Mouse (Mus musculus) adrenal gland, adult 18-20 months (tissue): ENCODE data around the gene Zfp273. TPM values are rescaled to one million over a fixed set of nuclear protein-coding genes. Genes with fewer than 3 reads are reported as not detected.
"Not testable (repeated sequence)": the region's sequence is repeated elsewhere in the genome, so short reads cannot be mapped to it uniquely, and the experiment has no call there.

Experiments
- DNase-seq, 2 experiments: peaks; one replicate each; pipeline ENCODE4 v3.0.0; 2021 to 2022; ENCODE audit warnings: low spot score in 2 of 2
- long read RNA-seq, 2 experiments: library from polyadenylated mRNA; stranded (forward); transcript quantifications; one replicate each; pipeline ENCODE4 v2.0.0; 2021
- total RNA-seq, 2 experiments: library from RNA; stranded (reverse); gene quantifications; 1 replicate in 1 of 2; 2 replicates in 1 of 2; pipeline ENCODE4 v1.2.3; 2021

The Zfp273 gene
- 1 to 10 TPM; 3.5 to 4.2 TPM for total RNA-seq
- long read RNA-seq, experiment 1, result 0 reads
- long read RNA-seq, experiment 2, partial matches to known transcripts, result 1 of 3 reads
- long read RNA-seq, experiment 2, other reads (novel, unspliced or antisense), result 0 of 3 reads

DNA sequence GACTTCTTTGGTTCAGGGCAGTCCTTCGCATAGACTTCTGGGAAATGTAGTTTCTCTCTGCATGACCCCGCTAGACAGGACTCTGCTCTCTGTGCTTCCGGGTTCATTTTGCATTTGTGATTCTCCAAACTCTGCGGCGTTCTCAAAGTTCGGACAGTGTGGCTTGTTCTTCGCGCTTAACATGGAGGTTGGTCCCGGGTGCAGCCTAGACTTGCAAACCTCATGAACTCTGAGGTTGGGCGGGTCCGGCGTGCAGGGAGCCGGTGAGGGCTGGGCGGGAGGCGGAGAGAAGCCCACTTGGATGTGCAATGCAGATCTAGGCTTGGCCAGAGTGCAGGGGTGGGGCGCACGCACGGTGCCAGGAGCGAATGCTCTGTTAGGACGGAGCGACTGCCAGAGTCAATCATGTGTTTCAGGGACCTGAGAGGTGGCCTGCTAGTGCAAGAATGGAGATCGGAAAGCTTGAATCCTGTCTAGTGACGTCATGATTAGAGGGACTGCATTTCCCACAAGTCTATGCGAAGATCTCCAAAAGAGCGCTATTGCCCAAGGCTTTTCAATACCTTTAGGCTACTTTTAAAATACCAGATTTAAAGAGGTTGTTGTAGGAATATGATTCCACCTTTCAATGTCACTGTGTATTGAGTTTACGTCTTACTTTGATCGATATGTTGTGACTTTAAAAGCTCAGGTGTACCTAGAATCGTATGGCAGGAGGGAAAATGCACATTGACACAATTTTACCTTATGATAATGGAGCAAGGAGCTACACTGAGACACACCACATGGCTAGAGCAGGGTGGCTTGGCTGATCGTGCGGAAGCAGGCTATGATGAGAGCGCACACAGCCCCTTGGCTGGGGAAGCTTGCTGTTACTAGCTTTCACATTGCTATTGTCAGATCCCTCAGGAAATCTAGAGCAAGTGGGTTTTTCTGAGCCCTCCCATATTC is at the start of gene Zfp273:
Gene Zfp273 (plus strand): TSS at position 31 of the 951 bp plus-strand sequence.
- peak; percentile 68 to 75 for DNase-seq

GRCm38 (mm10) chr13:67779265-67780221 is 34.0 kb upstream of the Zfp273 start, which contains the start of gene Zfp493:
Gene Zfp493 (plus strand): TSS chr13:67779693.
- DNase-seq, result peak; percentile 30 to 49

DNA sequence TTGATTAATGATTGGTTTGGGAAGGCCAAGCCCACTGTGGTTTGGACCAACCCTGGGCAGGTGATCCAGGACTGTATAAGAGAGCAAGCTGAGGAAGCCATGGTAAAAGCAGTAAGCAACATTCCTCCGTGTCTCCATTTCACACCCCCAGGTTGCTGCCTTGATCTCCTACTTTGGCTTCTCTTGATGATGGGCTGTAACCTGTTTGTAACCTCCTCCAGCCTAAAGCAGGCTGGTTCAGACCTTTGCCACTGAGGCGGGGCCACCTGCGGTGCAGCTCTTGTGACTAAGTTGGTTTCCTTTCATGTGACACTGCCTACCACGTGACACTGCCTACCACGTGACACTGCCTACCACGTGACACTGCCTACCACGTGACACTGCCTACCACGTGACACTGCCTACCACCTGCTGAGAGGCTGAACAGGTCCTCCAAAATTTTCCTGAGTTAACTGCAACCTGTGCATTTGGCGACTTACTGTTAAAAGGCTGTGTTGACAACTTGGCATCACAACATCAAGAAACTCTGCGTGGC is 21.6 kb upstream of the Zfp273 start:
- no peak for DNase-seq

- no peak for DNase-seq
Measured at GRCm38 (mm10) chr13:67798618-67799017, 14.9 kb upstream of the Zfp273 start.

DNA sequence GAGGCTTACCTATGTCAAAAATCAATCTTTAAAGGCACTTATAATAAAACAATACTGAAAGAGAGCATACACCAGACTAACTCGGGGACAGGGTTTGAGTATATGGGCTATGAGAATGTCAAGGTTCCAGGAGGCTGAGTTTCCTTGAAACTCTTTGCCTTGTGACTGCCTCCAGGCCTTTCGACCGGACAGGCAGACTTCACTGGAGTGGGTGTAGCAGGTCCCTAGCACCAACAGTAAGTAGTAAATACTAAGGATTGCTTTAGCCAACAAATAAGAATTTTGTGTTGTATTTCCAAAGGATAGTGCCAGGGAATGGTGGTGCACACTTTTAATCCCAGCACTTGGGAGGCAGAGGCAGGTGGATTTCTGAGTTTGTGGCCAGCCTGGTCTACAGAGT is 14.4 kb upstream of the Zfp273 start:
- not testable (repeated sequence) for DNase-seq

- DNase-seq, result no peak
Measured at GRCm38 (mm10) chr13:67811651-67812210, 1.8 kb upstream of the Zfp273 start.

DNA sequence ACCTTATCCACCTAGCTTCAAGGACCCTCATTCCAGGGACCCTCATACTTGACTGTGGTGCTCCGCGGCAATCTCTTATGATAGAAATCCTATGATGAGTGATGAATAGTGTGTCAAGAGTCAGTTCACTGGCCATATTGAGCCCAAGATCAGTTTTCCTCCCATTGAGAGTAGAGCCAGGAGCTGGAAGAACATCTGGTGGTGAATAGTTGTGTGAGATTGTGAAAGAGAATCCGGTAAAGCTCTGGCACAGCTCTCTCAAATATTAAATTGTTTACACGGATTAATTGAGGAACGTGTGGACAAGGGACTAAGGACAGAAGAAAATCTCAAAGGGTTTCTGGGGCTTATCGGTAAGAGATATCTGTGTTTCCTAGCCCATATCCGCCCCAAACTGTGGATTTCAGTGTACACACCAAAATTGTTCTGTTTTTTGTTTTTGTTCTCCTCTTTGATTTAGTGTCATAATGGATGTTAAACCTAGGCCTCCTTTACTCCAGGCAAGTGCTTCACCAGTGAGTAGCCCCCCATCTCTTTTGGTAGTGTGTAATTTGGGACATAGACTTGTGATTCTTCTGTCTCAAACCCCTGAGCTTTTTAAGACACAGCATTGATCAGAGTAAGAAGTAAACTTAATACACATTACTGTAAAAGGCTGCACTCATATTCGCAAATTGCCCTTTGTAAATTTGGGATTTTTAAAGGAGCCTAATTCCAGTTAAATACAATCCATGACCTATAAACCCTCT is 405 bp upstream of the Zfp273 start:
- no peak for DNase-seq

DNA sequence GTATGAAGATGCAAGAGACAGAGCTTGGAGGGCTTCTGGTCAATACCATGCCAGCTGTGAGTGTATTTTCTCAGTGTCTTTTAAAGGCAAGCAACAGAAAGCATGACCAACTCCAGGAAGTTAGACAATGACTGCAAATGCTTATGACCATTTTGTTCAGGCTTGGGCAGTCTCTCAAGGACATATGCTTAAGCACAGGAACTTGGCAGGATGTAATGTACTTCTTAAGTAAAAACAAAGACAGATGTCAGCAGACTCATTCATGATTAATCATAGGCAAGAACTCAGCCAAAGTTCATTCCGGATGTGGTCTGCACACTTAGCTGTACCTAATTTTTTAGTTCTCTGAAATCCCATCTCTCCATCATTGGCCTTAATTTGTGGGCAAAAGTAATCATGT is 5.1 kb downstream of the Zfp273 start:
- no peak for DNase-seq

DNA sequence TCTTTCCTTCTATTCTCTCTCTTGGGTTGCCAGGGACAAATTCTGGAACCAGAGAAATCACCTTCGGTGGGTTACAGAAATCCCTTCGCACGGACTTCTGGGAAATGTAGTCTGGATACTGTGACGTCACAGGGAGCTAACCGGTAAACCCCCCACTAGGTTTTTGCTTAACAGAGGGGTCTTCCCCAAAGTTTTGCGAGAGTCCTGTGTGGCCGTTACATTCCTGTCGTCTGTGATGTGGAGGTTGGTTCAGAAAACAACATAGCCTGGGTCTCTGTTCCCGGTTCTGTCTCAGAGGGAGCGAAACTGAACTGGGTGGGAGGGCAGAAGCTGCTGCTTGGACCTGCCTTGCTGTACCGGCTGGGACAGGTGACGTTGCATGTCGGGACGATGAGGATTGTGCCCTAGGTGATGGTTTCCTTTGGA is 17.4 kb downstream of the Zfp273 start, which contains the start of gene Gm10037:
Gene Gm10037 (plus strand): TSS at position 196 of the 426 bp plus-strand sequence.
- DNase-seq, result peak; percentile 31 to 40

DNA sequence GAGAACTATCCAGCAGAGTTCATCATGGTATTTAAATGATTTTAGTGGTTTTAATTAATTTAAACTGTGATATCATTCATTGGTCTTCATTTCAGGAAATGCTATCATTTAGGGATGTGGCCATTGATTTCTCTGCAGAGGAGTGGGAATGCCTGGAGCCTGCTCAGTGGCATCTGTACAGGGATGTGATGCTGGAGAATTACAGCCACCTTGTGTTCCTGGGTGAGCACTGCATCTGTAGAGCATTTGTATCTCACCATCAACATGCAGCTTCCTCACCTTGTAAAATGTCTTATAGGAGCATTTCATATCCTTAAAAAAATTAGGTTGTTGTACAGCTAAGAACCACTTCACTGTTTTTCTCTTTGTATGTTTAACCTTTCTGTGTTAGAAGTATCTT is 19.6 kb downstream of the Zfp273 start:
- not testable (repeated sequence) for DNase-seq

DNA sequence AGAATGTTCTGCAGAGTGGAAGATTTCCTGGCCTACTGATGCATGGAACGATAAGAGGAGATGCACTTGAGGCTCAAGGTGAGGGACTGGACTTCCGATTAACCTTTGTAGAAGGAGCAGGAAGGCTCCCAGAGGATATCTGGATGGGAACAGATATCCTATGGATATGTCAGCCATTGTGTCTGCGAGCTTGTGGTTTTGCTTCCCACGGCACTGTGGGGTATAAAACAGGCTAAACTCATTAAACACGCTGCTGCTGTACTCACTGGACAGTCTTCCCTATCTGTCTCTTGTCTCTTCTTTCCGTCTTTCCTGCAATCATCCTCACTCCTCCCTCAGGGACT is 30.2 kb downstream of the Zfp273 start:
- no peak for DNase-seq

DNA sequence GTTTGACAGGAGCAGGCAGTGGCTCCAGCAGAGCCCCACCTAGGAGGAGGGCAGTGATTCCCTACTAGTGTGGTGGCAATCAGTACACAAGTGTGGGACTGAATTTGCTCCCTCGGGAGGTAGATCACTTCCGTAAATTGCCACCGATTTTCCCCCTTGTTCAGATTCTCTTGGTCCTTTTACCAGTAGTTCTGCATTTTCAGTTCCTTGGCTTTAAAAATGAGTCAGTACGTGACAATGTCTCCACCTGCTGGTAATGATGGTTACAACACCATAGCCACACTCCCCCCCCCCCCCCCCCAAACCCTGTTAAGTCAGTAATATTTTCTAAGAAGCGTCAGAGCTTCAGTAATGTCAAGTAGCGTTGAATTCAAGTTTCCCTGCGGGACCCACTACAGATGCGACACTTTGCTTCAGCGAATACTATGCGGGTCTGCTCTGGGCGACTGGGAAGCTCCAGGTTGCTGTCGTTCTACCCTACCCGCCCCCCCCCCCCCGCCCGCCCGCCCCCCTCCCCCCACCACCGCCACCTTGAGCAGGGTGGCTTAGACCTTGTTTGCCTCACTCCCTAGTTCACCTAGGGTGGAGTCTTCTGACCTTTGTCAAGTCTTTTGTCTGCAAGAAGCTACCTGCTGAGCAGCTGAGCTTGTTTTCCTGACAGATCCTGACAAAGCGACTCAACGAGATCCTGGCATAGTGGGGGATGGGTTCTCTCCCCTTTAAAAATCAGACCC is 30.7 kb downstream of the Zfp273 start:
- peak; percentile 41 to 44 for DNase-seq

- no peak for DNase-seq
Measured at GRCm38 (mm10) chr13:67844853-67845194, 31.3 kb downstream of the Zfp273 start.

DNA sequence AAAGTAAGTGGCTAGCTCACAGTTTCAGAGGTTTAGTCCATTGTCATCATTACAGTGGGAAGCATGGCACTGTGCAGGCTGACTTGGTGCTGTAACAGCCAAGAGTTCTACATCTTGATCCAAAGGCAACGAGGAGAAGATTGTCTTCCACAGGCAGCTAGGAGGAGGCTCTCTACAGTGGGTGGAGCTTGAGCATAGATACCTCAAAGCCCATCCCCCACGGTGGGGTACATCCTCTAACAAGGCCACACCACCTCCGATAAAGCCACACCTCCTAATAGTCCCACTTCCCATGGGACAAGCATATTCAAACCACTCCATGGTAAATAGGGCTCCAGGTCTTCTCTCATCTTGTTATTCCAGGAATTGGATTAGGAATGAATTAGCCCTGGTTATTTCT is 36.8 kb downstream of the Zfp273 start:
- DNase-seq, result no peak

DNA sequence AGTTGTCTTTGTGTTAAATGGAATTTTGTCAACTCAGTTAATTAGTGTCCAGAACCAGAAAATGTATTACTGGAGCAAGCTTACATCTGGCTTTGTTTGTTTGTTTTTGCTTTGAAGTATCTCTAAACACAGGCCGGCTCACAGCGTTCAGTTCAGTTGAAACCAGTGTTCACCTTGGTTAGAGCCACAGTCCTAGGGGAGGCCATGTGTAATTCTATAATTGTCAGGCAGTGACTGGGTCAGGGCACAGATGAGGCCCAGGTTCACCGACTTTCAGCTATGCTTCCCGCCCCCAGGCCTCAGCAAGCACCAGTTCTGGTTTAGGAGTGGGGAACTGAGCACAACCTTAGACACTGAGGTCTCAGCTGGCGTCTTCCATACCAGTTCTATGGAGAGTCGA is 39.6 kb downstream of the Zfp273 start:
- DNase-seq, result no peak

DNA sequence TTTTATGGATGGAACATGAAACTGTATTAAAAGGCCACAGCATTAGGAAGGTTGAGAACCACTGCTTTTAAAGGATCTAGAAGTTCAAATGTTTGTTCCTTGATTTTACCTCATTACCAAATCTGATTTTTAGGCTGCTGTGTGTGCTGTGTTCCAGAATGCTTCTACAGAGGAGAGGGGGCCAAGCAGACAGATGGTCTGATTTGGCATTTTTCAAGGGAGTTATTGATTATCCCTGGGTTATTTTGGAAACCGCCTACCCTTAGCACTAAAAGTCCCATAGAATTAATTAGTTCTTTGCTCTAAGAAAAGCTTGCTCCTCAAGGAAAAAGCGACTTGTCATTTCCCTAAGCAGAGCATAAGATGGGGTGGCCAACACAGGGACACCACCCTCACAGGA is 40.4 kb downstream of the Zfp273 start:
- DNase-seq, result no peak

DNA sequence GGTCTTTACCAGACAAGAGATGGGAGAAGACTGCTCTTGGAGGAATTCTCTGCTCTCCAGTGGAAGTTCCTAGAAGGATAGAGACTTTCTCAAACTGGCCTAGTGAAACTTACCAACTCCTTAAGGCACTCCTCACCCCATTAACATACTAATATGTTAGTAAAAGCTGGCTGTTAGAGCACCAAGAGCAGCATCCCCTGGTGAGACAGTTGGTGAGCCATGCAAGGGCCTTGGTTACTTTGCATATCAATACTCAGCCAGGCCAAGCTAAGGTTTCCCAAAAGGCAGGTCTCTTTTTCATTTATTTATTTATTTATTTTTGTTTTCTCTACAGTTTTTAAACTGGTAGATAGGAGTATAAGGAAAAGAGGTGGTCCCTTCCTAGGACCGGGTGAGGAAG is 43.8 kb downstream of the Zfp273 start:
- no peak for DNase-seq

DNA sequence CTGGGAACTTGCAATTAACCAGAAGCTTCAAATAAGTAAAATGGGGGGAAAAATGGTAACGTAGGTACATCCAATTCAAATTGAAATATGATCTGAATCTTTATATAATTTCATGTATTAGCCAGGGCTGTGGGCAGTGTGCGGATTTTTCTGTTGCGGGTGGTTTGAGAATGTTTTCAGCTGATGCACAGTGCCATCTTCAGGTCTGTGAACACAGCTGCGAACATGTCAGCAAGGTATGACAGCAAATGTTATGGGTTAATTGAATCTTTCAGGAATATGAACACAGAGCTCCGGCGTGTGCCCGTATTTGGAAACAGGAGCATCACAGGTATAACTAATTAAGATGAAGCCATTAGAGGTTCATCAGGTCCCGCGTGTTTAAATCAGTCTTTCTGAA is 49.0 kb downstream of the Zfp273 start:
- DNase-seq, result no peak

DNA sequence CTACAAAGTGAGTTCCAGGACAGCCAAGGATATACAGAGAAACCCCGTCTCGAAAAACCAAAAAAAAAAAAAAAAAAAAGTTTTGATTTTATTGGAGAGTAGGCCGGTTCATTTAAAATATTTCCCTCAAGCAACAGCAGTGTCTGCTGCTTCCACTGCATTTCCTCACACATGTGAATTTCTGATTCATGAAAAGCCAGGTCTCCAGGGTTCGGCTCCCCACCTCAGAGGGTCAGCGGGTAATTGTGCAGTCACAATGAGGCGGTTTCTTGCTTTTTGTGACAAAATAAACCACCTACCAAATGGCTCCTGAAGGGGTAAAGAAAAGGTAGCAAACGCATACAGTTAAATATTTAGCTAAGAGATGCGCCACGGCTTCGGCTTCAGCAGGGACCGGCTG is 49.5 kb downstream of the Zfp273 start, which contains the start of gene BC048507:
Gene BC048507 (plus strand): TSS at position 301 of the 400 bp plus-strand sequence.
- no peak for DNase-seq
